Mouse (Mus musculus): ENCODE results near the gene Spata5. TPM values are rescaled to one million over a fixed set of nuclear protein-coding genes. Genes with fewer than 3 reads are reported as not detected.

Spata5 gene
- total and polyA plus RNA-seq, 3 experiments: 1.9 to 46.0 (median 29.1) TPM

DNA sequence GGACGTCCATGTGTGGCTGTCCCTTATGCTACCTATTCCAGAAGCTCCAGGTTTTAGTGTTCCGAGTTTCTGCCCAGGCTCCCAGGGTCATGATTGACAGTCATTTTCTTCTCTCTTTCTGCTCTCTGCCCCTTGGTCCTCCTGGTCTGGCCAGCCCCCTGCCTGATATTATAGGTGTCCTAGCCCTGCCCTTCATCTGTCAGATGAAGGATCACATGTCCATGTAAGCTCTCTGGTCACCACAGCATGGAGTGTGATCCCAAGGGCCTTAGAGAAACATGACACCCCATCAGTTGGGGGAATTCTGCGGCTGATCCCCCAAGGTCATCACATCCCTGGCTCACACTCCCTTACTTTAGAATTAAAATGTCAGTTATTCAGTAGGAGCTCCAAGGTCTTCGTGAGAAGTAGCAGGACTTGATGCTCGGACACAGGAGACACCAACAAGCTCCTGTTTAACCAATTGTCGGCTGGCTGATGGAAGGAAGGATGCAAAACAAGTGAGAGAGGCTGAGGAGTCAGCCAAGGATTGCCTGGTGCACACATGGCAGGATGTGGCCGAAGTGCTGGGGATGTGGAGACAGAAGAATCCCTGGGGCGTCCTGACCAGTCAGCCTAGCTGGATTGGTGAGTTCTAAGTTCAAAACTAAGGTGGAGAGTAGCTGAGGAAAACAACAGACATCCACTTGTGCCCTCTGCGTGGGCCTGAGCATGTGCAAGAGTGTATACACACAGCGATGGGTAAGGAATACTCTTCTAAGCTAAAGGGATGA lies 195.4 kb downstream of the Spata5 start:
- no peak for DNase-seq

DNA sequence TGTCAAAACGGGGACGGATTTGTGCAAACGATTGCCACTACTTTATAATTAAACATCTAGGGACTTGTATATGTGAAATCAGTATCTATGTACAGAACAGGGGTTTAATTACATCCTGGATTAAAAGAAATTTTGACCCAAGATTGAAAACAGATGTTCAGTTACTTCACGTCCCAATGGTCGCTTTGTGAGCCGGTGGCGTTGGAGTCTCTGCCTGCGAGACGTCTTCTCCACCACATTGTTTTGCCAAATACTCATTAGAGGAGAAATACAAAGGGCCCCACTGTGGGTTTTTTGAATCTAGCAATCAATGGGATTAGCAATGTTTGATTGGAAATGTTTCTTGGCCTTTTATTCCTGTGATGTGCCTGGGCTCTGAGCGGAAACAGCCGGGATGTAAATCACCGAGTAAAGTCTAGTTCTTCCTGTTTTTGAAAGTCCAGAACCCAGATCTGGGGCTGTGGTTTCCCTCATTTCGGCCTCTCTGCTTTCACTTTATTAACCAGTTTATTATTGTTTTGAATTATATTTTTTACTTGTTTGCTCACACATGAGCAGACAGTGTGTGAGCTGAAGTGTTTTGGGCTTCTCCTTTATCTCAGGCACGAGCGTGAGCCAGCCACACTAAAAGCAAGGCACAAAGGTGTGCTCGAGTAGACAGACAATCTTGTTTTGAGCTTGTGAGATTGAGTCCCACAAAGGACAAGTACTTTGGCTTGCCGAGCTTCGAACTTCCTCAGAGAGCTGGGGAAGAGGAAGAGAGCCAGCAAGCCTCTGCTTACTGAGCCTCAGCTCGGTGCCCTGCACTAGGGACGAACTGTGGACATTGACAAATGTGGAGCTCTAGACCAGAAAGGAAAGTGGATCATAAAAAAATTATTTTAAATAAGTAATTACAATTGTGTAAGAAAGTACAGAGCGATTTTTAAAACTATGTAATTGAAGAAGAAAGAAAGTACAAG lies 197.2 kb downstream of the Spata5 start:
- no peak for DNase-seq

Other genes starting within 250 kb of the Spata5 start
- gene Il21, start 187.3 kb upstream of the Spata5 start, total RNA-seq (2021): not detected
- not detected in 2 replicates for gene Il21, start 187.3 kb upstream of the Spata5 start, polyA plus RNA-seq (2012; rRNA removed)
- 1 to 10 TPM; 3.9 to 5.1 TPM for gene Bbs12, start 107.3 kb upstream of the Spata5 start, total RNA-seq (2021)
- 0.35 and 0.52 TPM in 2 replicates for gene Bbs12, start 107.3 kb upstream of the Spata5 start, polyA plus RNA-seq (2012; rRNA removed)
- gene Cetn4, start 107.2 kb upstream of the Spata5 start, total RNA-seq (2021): 1 to 10 TPM; 5.0 to 6.8 TPM
- gene Cetn4, start 107.2 kb upstream of the Spata5 start, polyA plus RNA-seq (2012; rRNA removed): 0.19 TPM in 1 of 2 replicates, not detected in the other
- gene Fgf2, start 71.5 kb upstream of the Spata5 start, total RNA-seq (2021): 1 to 10 TPM; 4.3 to 4.7 TPM
- 1.7 and 2.0 TPM in 2 replicates for gene Fgf2, start 71.5 kb upstream of the Spata5 start, polyA plus RNA-seq (2012; rRNA removed)
- 10 to 100 TPM; 16.2 to 18.7 TPM for gene Nudt6, start 315 bp downstream of the Spata5 start, total RNA-seq (2021)
- 62.7 and 69.8 TPM in 2 replicates for gene Nudt6, start 315 bp downstream of the Spata5 start, polyA plus RNA-seq (2012; rRNA removed)
- 10 to 100 TPM; 17.9 to 39.7 TPM for gene Spry1, start 220.1 kb downstream of the Spata5 start, total RNA-seq (2021)
- 32.5 and 37.6 TPM in 2 replicates for gene Spry1, start 220.1 kb downstream of the Spata5 start, polyA plus RNA-seq (2012; rRNA removed)

Data from adrenal gland, adult 2 months (tissue).